Mouse (Mus musculus) right cerebral cortex, postnatal 4 days (tissue): ENCODE results near the gene Gm20388.

Experiments used
- DNase-seq: peaks from one replicate; pipeline ENCODE4 v3.0.0-alpha.2; 2022

Gene Gm20388

DNA sequence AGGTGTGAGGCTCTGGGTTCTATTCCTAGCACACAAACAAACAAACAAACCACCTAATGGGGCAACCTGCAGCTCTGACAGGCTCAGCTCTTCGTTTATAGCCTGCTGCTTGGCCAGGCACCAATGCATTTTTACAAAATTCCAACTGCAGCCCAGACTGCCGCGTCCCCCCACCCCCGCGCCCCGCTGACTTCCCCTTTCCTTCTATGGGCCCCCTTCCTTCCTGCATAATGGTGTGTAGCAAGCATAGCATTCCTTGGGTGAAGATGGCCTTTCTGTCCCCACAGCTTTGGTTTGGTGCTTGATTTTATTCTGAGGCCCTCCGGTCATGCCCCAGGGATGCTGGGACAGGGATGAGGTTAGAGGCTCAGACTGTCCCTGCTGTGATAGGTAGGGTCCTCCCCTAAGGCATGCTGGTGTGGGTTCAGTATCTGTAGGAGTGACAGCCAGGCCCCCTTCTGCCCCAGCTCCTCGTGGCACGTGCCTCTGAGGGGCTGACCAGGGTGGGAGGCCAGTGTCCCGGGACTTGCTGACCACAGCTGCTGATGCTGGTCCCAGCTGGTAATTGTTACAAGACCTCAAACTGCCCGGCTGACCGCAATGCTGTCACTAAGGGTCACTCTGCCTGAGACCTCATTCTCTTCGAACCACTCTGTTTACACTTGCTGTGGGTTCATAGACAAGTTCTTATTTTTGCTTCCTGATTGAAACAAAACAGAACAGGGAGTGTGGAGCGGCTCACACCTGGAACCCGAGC lies 103.8 kb downstream of the Gm20388 start:
- no peak for DNase-seq

DNA sequence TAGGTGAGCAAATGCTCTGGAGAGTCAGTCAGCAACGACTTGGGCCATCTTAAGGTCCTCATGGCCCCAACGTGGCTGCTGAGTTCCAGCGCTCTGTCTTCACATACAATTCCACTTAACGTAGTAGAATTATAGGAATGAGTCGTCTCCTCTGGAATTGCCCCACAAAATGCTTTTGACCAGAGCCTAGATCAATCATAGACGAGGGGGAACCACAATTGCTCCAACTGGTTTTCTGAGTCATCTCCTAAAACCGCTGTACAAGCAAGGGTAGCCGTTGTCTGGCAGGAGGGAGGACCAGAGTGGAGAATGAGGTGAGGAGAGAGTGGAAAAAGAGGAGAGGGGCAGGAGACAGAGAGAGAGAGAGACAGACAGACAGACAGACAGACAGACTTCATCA lies 105.3 kb downstream of the Gm20388 start:
- DNase-seq = no peak

DNA sequence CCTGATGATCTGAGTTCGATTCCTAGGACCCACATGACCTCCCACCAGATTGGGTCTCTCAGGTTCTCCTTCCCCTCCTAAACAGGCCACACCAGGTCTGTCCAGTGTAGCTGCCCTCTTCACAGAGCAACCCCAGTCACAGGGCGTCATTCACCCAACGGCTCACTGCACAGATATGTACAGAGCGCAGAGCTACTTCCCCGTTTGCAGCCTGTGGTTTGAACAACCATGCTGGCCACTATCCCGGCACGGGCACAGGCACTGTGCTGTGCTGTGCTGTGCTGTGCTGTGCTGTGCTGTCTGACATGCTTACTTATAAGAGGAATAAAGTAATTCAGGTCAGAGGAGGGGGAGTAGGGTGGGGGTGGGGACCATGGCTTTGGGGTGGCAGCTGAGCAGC lies 105.8 kb downstream of the Gm20388 start:
- no peak for DNase-seq

DNA sequence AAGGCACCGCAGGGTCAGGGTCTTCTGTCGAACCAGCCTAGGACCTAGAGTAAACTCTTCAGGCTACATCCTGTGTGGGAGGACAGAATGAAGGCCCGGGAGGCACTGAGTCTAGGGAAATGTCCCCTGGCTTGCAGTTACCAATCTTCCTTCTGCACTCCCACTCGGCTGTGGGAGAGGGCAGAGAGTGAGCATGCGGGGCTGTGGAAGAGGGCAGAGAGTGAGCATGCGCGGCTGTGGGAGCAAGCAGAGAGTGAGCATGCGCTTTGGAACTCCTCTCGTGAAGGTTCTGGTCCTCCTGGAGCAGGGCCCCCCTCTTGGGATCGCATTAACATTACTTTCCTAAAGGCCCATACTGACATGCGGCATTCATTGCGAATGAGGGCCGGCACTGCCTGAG lies 106.7 kb downstream of the Gm20388 start:
- no peak for DNase-seq

DNA sequence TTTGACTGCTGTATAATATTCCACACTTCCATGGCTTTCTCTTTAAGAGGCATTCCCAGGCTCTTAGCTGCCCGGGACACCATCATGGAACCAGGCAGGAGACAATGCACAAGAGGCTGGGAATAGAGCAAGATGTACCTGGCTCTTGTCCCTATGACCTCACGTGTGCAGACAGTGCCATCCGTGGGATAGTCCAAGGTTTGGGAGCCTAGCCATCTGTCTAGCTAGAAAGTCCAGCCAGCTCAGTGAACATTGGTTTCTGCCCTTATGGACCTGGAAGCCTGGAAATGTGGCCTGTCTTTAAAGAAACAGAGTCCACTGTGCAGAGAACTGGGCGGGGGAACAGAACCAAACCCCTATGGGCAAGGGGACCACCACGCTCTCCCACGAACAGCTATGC lies 107.1 kb downstream of the Gm20388 start:
- DNase-seq = no peak

DNA sequence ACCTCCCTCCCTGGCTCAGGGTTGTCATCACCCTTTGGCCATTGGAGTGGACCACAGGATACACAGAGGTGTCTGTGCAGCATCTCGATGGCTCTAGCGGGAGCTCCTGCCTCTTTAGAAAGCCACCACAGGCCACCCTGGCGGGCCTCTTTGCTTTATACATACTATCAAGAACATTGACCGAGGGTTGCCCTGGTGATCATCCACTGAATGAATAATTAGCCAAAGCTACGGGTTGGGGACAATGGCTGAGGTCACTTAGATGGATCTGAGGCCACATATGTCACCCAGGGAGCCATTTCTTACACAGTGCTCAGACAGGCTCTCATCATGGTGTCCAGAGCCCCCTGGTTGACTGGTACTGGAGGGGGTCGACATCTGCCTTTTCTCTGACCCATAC lies 107.7 kb downstream of the Gm20388 start:
- no peak for DNase-seq

DNA sequence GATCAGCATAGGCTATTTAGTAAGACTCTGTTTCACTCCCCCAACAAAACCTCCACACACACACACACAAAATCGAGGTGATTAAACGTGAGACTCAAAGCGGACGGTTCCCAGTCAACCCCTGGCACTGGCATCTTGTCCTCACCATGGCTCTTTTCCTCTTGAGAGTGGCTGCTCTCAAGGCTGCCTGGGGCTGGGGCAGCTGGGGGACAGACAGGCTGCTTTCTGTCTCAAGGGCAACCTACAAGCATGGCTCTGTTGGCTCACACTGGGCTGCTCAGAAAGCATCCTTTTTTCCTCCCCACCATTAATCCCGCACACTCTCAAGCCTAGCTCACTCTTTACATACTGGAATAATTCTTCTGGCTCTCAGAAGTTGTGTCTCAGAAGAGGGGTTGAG lies 108.7 kb downstream of the Gm20388 start:
- no peak for DNase-seq

DNA sequence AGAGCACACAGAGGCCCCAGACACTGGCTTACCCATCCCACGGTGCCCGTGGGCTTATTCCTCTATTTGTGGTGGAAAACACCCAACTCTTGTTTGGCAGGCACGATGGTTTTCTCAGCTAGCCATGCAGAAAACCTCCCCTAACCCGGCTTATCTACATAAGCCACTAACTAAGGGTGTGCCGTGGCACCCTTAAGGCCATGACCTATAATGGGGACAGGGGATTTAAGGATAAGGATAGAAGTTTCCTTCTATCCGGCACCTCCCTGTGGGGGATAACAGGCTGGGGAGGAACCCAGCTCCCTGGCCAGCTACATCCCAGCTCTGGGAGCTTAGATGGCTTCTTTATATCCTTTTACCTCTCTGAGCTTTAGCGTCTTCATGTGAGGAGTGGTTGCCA lies 109.7 kb downstream of the Gm20388 start:
- no peak for DNase-seq

DNA sequence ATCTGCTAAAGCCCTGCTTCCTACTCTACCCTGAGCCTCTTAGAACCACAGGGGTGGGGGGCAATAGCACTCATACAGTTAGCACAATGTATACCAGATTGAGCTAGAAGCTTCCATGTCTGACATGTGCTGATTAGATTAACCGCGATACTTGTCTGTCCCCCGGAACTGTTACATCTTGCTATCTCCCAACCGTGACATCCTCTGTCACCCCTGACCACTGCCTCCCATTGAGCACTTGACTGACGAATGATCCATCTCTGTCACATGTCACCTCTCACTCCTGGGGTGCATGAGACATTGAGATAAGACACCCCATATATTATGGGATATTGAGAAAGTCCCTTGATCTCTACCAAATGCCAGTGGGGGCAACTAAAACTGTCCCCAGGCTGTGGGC lies 115.6 kb downstream of the Gm20388 start:
- no peak for DNase-seq

DNA sequence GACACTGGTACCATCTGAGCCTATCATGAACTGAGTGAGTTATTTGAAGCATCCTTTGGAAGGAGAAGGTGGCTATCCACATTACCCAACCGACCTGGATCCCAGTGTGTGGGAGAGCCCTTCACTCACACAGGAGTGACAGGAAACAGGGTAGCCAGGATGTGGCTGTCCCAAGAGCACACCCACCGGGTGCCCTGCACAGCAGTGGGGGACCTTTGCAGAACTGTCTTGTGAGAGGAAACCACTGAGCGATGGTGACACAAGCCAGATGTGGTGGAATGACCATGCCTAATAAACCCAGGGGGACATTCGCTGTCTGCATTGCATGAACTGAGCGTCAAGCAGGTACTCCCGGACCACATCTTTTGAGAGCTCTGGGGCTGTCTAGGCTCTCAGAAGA lies 116.3 kb downstream of the Gm20388 start:
- no peak for DNase-seq

DNA sequence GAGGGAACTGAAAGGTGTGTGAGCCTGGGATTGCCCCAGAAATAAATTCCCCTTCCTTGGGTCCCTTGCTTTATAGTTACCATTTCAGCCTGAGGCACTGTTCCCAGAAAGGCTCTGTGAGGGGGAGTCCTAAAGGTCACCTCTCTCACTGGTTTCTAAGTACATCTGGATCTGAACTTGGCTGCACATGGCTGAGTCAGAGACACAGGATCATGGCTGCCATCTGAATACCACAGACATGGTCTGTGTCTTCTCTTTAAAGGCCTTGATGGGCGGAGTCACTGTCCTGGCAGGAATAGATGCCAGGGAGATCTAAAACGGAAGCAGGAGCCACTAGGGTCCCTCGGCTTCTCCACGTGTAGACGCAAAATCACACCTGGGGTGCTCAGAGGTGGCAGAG lies 119.8 kb downstream of the Gm20388 start:
- no peak for DNase-seq

DNA sequence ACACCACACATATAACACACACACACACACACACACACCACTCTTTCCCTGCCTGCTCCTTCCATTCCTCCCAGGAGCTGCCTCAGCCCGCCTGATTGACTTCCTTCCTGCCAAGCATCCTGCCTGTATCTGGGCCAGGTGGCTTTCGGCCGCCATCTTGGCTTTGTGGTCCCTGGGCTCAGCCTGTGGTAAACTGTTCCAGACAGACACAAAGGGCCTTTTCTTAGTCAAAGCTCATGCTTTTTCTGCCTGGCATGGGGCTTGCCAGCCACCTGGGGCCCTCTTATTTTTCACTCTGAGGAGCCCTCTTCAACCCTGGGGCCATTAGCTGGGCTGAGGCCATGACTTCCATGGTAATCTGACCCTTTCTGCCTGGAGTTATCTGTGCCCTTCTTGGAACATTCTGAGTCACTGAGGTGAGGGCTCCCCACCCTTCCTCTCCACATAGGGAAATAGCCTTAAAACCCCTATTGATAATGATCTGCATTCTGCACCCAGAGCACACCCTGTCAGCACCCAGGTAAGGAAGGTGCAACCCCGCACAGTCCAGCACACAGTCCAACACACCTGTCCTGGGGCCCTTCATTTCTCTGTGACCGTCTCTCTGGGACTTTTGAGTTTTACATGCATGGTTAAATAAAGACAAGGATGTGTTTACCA lies 122.0 kb downstream of the Gm20388 start:
- DNase-seq = no peak

DNA sequence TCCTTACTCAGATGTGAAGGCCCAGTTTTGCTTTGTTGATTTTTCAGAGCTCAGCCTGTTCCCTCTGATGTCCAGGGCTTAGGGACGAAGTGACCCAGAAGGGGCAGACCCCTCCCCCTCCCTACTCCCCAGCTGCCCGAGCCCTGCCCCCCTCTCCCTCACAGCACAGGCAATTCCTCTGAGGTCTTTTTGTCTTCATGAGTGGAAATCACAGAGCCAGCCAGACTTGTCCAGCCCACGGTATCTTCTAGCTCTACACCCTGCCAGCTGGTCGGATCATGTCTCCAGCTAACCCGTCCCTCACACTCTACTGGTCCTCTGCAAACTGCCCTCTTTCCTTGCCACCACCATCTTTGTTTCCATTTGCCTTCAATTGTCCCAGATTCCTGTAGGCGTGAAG lies 123.8 kb downstream of the Gm20388 start:
- no peak for DNase-seq

DNA sequence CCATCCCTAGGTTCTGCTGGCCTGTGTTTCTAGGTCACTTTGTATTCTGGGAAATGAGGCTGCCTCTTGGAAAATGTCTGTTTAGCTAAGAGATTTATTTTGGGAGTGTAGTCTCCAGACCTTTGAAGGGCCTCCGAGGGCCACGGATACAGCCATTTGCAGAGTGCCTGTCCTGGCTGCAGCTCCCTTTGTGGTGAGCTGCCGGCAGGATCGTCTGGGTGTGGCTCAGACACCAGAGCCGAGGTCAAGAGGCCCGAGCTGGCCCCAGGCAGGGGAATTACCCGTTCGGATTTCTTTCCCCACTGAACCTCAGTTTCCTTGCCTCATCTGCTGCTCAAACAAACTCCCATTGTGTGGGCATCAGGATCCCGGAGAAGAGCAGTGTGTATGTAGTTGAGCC lies 125.5 kb downstream of the Gm20388 start:
- DNase-seq = no peak

DNA sequence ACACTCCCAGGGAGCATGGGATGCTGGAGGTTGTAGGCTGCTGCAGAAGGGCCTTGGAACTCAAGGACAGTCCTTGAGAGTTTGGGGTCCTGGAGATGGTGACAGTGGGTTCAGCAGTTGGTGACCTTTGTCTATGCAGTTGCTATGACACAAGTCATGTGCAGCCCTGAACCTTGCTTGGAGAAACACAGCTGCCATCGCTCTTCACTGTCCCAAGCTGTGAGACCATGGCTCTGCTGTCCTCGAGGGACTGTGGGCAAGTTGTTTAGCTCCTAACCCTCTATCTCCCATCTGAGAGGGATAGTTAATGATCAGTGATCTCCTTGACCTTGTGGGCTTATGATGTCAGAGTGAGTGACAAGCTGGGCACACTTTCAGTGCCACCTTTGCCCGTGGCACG lies 125.9 kb downstream of the Gm20388 start:
- no peak for DNase-seq

DNA sequence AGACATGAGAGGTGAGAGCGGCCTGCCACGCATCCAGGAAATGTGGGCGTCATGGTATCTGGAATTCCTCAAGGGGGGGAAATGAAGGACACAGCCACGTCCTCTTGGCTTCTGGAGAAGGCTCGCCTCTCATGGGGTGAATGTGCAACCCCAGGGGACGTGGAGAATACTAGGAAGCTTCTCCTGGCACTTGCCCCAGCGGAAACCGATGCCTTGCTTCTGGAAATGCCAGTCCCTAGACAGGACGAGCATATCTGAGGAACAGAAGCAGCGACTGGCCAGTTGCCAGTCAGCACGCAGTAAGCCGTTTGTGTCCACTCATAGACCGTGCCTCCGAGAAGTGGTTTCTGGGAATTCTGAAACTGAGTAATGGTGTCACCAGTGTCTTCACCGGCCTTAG lies 126.6 kb downstream of the Gm20388 start:
- peak; percentile 23 for DNase-seq

DNA sequence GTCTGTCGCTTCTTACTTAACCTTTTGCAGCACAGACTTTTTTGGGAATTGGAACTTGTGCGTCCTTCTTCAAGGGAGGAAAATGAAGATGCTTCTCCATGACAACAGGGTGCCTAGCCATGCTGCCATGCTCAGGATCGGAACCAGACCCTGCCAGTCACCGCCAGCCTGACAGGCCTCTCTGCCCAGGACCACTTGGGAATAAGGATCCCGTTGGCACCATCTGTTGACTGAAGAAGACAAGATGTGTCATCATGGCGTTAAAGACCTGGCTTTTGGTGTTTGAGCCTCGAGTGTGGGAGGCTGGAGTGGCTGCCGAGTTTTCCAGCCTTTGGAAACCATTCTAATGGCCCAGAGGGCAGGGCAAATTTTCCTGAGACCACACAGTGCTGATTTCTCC lies 127.0 kb downstream of the Gm20388 start:
- DNase-seq = no peak

DNA sequence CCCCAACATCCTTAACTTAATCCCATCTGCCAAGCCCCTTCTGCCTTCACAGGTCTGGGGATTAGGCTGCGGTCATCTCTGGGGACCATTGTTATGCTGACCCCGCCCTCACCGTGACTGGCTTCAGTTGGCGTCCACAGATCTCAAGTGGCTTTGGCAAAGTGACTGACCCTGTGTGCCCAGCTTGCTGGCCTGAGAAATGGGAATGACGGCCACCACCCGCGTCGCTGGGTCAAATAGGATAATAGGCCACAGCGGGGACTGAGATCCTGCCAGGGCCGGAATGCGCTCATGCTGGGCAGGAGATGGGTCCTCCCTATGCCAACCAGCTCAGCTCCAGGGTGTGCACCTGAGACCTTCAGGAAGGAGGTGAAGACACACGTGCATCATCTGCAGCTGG lies 128.1 kb downstream of the Gm20388 start:
- no peak for DNase-seq

DNA sequence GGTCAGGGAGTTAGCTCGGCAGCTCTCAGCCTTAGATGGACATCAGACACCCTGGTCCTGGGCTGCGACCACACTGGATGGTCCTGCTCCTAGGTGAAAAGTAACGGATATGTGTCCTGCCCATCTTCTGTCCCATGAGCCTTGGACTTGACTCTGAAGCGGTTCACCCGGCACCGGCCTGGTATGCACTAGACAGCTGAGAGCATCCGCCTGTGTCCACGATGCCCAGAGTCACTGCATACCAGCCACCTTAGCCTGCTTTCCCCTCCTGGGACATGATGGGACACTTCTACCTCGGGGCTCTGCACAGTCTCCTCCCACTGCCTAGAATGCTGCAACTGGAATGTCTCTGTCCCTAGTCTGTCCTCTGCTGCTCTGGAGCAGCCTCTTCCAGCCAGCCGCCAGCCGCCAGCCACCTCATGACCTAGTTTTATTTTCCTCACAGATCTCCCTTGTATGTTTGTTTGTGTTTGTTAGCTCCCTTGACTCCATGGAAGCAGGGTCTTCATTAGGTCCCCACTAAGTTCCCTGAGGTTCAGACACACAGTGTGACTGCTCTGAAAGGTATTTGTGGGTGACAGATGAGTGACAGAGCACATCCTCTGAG lies 128.8 kb downstream of the Gm20388 start:
- DNase-seq = no peak

DNA sequence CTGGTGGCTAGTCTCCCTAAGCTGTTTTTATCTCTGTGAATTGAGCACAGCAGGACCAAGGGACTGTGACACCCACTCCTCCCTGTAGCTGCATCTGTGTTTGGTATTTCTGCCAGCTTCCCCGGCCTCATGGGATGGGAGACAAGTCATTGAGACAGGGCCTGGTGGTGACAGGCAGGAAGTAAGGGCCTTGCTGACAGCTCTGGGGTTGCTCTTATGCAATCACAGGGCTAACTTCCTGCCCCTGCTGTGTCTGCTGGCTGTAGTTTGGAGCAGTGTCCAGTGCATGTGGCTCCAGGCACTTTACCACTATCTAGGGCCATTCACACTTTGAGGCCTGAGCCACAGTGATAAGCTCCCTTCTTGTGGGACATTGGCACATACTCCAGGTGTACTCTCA lies 130.2 kb downstream of the Gm20388 start:
- DNase-seq = no peak

DNA sequence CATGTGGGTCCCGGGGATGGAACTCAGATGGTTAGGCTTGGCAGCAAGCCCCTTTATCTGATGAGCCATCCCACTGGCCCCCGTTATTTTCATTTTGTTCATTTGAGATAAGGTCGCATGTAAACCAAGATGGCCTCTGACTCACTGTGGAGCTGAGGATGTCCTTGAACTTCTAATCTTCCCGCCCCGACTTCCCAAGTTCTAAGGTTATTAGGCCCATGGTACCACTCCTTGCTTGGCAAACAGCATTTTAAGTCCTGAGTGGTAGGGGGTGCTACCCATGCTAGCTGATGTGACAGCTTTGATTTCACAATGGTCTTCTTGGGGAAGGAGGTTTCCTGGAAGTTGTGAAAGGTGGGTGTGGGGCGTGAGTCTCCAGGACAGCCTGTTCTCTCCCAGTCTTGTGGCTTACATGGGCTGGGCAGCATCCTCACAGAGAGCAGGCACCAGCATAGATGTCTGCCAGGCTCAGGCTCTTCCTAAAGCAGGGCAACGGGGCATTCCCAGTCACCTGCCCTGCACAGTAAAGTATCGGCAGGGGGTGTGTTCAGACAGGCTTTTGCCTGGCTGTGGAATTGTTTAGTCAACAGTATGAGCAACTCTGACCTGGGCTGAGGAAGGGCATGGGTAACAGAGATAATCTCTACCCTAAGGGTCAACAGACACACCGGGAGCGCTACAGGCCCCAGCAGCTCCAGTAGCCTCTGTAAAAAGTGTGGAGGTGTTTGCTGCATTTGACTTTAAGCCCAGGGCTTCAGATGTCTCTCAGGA lies 132.1 kb downstream of the Gm20388 start:
- no peak for DNase-seq

DNA sequence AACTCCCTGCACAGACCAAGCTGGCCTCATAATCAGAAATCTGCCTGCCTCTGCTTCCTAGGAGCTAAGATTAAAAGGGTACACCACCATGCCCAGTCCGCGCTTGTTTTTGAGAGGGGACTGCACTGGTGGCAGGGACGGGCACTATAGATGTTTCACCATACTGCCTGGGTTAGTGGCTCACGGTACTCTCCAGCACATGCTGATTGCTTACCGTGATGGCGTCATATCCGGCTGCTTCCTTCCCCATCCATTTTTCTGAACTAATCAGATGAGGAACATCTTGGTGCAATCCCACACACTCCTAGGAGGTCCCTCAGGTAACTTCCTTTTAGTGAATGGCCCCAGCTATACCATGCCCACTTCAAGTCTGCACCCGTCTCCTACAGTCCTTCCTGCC lies 134.3 kb downstream of the Gm20388 start:
- no peak for DNase-seq

DNA sequence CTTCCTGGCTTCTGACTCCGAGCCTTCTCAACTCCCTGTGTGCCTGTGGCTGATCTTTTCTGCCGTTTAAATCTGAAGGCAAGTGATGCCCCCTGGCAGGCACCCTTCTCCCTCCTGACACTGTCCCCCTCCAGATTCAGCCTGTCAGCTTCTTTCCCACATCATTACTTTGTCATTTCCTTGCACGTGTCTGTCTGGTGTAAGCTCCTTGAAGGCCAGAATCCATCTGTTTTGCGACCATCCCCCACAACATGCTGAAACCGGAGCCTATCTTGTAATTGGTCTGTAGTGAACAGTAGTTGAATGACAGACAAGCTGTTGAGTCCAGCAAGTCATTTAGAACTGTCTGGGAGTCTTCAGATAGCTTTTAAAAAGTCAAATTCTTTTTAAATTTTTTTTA lies 134.8 kb downstream of the Gm20388 start:
- no peak for DNase-seq
